Mouse (Mus musculus): ENCODE data around the gene Tax1bp1.

DNA sequence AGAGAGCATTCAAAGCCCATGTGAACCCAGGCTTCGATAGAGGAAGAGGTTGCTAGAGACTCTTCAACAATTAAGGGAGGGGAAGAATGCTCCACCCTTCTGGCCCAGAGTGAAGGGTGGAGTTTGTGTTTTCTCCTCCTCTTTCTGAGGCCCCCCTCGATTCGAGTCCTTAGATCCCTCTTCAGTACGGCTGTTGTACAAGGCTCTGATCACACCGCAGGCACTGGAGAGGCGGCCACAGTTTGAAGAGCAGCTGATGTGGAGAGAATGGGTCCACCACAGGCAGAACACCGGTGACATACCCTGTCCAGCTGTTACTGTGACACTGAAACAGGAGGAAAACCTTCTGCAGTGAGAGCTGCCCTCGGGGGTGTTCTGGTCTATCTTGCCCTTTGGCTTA, 62.4 kb downstream of the Tax1bp1 start:
- no peak for TF ChIP-seq CTCF (IDR thresholded peaks at IDR 0.05; ENCODE audit: low read depth)
- no peak for TF ChIP-seq EP300 (optimal IDR thresholded peaks at IDR 0.05)

Data from stomach, postnatal 0 days (tissue).